Mouse (Mus musculus) C2C12 (cell line): Measurements from ENCODE around the gene Cdkn1b.

Experiments used
- CTCF ChIP-seq: IDR thresholded peaks from one replicate; pipeline ENCODE4 v1.5.1; 2011; ENCODE audit not compliant: control insufficient read depth, insufficient read depth, insufficient read length
- MYOG ChIP-seq: IDR thresholded peaks from one replicate; pipeline ENCODE4 v1.6.1; 2011; ENCODE audit not compliant: control insufficient read depth, insufficient read length; ENCODE audit errors: extremely low read depth

DNA sequence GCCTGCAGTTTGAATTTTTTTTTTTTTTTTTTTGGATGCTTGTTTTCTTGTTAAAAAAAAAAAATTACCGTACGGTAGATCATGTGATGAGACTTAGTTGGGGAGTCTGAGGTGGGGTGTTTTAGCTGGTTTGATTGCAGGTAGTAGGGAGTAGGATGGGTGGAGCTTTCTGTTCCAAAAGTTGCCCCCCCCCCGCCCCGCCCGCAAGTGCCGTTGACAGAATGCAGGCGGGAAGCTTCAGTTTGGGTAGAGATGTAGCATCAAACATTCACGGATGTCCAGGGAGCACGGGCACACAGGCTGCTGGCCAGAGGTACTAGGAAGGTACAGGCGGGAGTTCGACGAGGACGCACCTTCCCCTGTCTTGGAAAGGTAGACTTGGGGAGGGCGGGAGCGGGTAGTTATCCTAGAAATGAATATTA is 8.7 kb downstream of the Cdkn1b start:
- TF ChIP-seq MYOG (no peak), CTCF (no peak)
